Mouse (Mus musculus) heart, adult 9 months (tissue): Measurements from ENCODE around the gene Rdh12.

Source experiments
- DNase-seq, 2 experiments: peaks; one replicate each; pipeline ENCODE4 v3.0.0; 2022; ENCODE audit warnings: low spot score in 2 of 2

The Rdh12 gene

GRCm38 (mm10) chr12:79253294-79254053, 44.8 kb downstream of the Rdh12 start:
- DNase-seq = no peak

- no peak for DNase-seq
Observed at GRCm38 (mm10) chr12:79254975-79255374, 46.3 kb downstream of the Rdh12 start.

GRCm38 (mm10) chr12:79260154-79260553, 51.4 kb downstream of the Rdh12 start:
- DNase-seq = no peak

- DNase-seq = no peak
Observed at GRCm38 (mm10) chr12:79261035-79261434, 52.3 kb downstream of the Rdh12 start.
